Mouse (Mus musculus): ENCODE measurements around the gene Nat10. TPM values are rescaled to one million over a fixed set of nuclear protein-coding genes. Genes with fewer than 3 reads are reported as not detected.

The Nat10 gene
- total RNA-seq, 2 experiments from 2014 or later: 15.8 to 18.3 TPM

- Histone ChIP-seq H3K4me3 (no peak overlapping the region), H3K27ac (no peak overlapping the region)
- DNase-seq: no peak
- intact Hi-C loops (cut with DNase I): no loop called here
- no peak for TF ChIP-seq CTCF (IDR thresholded peaks at IDR 0.05)
These were observed 18.2 kb downstream of the Nat10 start for GRCm38 (mm10) chr2:103742821-103743220.

GRCm38 (mm10) chr2:103731423-103731822 lies 29.6 kb downstream of the Nat10 start:
- no peak overlapping the region for H3K4me3 ChIP-seq
- no peak overlapping the region for H3K27ac ChIP-seq
- no peak for DNase-seq
- intact Hi-C loops (cut with DNase I): loop anchor here (5.0 kb wide), 1 partner anchor 269 kb away; no protein-coding TSS in a partner anchor
- no peak for TF ChIP-seq CTCF (IDR thresholded peaks at IDR 0.05)

- intact Hi-C loops (cut with DNase I): loop anchor here (5.0 kb wide), 1 partner anchor 269 kb away; no protein-coding TSS in a partner anchor
- DNase-seq: no peak
- Histone ChIP-seq H3K27ac (no peak overlapping the region), H3K4me3 (no peak overlapping the region)
- no peak for TF ChIP-seq CTCF (IDR thresholded peaks at IDR 0.05)
These were observed 30.1 kb downstream of the Nat10 start for GRCm38 (mm10) chr2:103730999-103731398.

- Histone ChIP-seq H3K4me3 (no peak overlapping the region), H3K27ac (no peak overlapping the region)
- TF ChIP-seq CTCF (IDR thresholded peaks at IDR 0.05): no peak
- intact Hi-C loops (cut with DNase I): no loop called here
- no peak for DNase-seq
These were observed 33.0 kb downstream of the Nat10 start for GRCm38 (mm10) chr2:103728027-103728540.

- H3K27ac ChIP-seq: no peak overlapping the region
- no peak overlapping the region for H3K4me3 ChIP-seq
- intact Hi-C loops (cut with DNase I): no loop called here
- no peak for DNase-seq
- TF ChIP-seq CTCF (IDR thresholded peaks at IDR 0.05): no peak
These were observed 36.5 kb downstream of the Nat10 start for GRCm38 (mm10) chr2:103724521-103724920.

- H3K4me3 ChIP-seq: no peak overlapping the region
- no peak for TF ChIP-seq CTCF (IDR thresholded peaks at IDR 0.05)
- H3K27ac ChIP-seq: no peak overlapping the region
- DNase-seq: no peak
- intact Hi-C loops (cut with DNase I): loop anchor here (1.0 to 10.0 kb wide), 2 partner anchors 154 to 264 kb away; no protein-coding TSS in a partner anchor
These were observed 41.8 kb downstream of the Nat10 start for GRCm38 (mm10) chr2:103719292-103719646.

GRCm38 (mm10) chr2:103718594-103719291 lies 42.3 kb downstream of the Nat10 start:
- Histone ChIP-seq H3K27ac (no peak overlapping the region), H3K4me3 (no peak overlapping the region)
- intact Hi-C loops (cut with DNase I): loop anchor here (1.0 to 10.0 kb wide), 2 partner anchors 153 to 264 kb away; no protein-coding TSS in a partner anchor
- DNase-seq: peak; percentile 80
- no peak; the same call in none of the 2 replicates for TF ChIP-seq CTCF (IDR thresholded peaks at IDR 0.05)

- Histone ChIP-seq H3K4me3 (no peak overlapping the region), H3K27ac (no peak overlapping the region)
- peak; percentile 10 for DNase-seq
- intact Hi-C loops (cut with DNase I): loop anchor here (10.0 kb wide), 1 partner anchor 260 kb away; no protein-coding TSS in a partner anchor
- TF ChIP-seq CTCF (IDR thresholded peaks at IDR 0.05): no peak
These were observed 46.7 kb downstream of the Nat10 start for GRCm38 (mm10) chr2:103714412-103714811.

GRCm38 (mm10) chr2:103713831-103714230 lies 47.2 kb downstream of the Nat10 start:
- no peak overlapping the region for H3K27ac ChIP-seq
- TF ChIP-seq CTCF (IDR thresholded peaks at IDR 0.05): no peak
- H3K4me3 ChIP-seq: no peak overlapping the region
- DNase-seq: peak; percentile 10
- intact Hi-C loops (cut with DNase I): loop anchor here (10.0 kb wide), 1 partner anchor 259 kb away; no protein-coding TSS in a partner anchor

- no peak overlapping the region for H3K4me3 ChIP-seq
- intact Hi-C loops (cut with DNase I): loop anchor here (10.0 kb wide), 1 partner anchor 256 kb away; no protein-coding TSS in a partner anchor
- TF ChIP-seq CTCF (IDR thresholded peaks at IDR 0.05): no peak
- DNase-seq: no peak
- H3K27ac ChIP-seq: no peak overlapping the region
These were observed 50.2 kb downstream of the Nat10 start for GRCm38 (mm10) chr2:103710849-103711248.

GRCm38 (mm10) chr2:103707056-103707776 lies 53.9 kb downstream of the Nat10 start:
- Histone ChIP-seq H3K27ac (peak overlapping the region; percentile 2), H3K4me3 (no peak overlapping the region)
- no peak for TF ChIP-seq CTCF (IDR thresholded peaks at IDR 0.05)
- peak; percentile 66 for DNase-seq
- intact Hi-C loops (cut with DNase I): no loop called here

GRCm38 (mm10) chr2:103706226-103706625 lies 54.8 kb downstream of the Nat10 start:
- TF ChIP-seq CTCF (IDR thresholded peaks at IDR 0.05): no peak
- intact Hi-C loops (cut with DNase I): no loop called here
- H3K4me3 ChIP-seq: no peak overlapping the region
- peak; percentile 67 for DNase-seq
- H3K27ac ChIP-seq: no peak overlapping the region

- no peak overlapping the region for H3K27ac ChIP-seq
These were observed 55.2 kb downstream of the Nat10 start for GRCm38 (mm10) chr2:103705826-103706225.

More at GRCm38 (mm10) chr2:103705826-103706225, 55.2 kb downstream of the Nat10 start:
- TF ChIP-seq CTCF (IDR thresholded peaks at IDR 0.05): no peak
- no peak overlapping the region for H3K4me3 ChIP-seq
- no peak for DNase-seq
- intact Hi-C loops (cut with DNase I): no loop called here
